Mouse (Mus musculus): ENCODE data around the gene Ces1f. TPM values are rescaled to one million over a fixed set of nuclear protein-coding genes. Genes with fewer than 3 reads are reported as not detected.

The Ces1f gene
- polyA plus RNA-seq, 1 experiment, result not detected

DNA sequence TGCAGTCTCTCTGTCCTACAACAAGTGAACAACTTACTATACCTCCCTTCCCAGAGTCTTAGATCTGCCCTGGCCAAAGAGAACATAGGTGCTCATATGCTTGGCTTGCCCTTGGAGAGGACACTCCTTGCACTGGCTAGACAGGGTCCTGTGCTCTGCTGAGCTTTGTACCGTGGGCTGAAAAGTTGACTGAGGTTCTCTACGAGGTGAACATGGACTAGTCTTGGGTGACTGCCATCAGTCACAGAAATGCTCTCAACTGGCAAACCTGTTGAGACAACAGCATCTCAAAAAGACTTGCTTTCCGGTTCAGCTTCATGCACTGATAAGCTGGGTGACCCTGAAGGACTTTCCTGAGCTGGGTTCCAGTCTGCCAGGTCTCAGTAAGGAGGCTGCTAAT is 57.7 kb downstream of the Ces1f start:
- TF ChIP-seq POLR2A (IDR thresholded peaks at IDR 0.05; ENCODE audit: extremely low read depth, insufficient read depth, low read length), result no peak
- TF ChIP-seq CTCF (IDR thresholded peaks at IDR 0.05; ENCODE audit: extremely low read depth, insufficient read depth, low read length), result no peak
- H3K4me1 ChIP-seq (ENCODE audit: control insufficient read depth, insufficient read depth, low read length), result no peaks in the 10 kb centered on the region
- H3K27ac ChIP-seq (ENCODE audit: insufficient read depth, low read length), result no peak overlapping the region
- H3K4me3 ChIP-seq (ENCODE audit: insufficient read depth, low read length), result no peak overlapping the region

- Histone ChIP-seq H3K27ac (ENCODE audit: insufficient read depth, low read length) (no peak overlapping the region), H3K4me3 (ENCODE audit: insufficient read depth, low read length) (no peak overlapping the region), H3K4me1 (ENCODE audit: control insufficient read depth, insufficient read depth, low read length) (no peaks in the 10 kb centered on the region)
- TF ChIP-seq POLR2A (IDR thresholded peaks at IDR 0.05; ENCODE audit: extremely low read depth, insufficient read depth, low read length), result no peak
- peak; percentile 45 for TF ChIP-seq CTCF (IDR thresholded peaks at IDR 0.05; ENCODE audit: extremely low read depth, insufficient read depth, low read length)
These were observed 61.7 kb downstream of the Ces1f start for GRCm38 (mm10) chr8:93217867-93218266.

- Histone ChIP-seq H3K4me1 (ENCODE audit: control insufficient read depth, insufficient read depth, low read length) (no peaks in the 10 kb centered on the region), H3K27ac (ENCODE audit: insufficient read depth, low read length) (no peak overlapping the region), H3K4me3 (ENCODE audit: insufficient read depth, low read length) (no peak overlapping the region)
- TF ChIP-seq CTCF (IDR thresholded peaks at IDR 0.05; ENCODE audit: extremely low read depth, insufficient read depth, low read length), result no peak
- TF ChIP-seq POLR2A (IDR thresholded peaks at IDR 0.05; ENCODE audit: extremely low read depth, insufficient read depth, low read length), result no peak
These were observed 62.2 kb downstream of the Ces1f start for GRCm38 (mm10) chr8:93217375-93217774.

- H3K4me1 ChIP-seq (ENCODE audit: control insufficient read depth, insufficient read depth, low read length), result no peaks in the 10 kb centered on the region
- H3K4me3 ChIP-seq (ENCODE audit: insufficient read depth, low read length), result no peak overlapping the region
- no peak for TF ChIP-seq CTCF (IDR thresholded peaks at IDR 0.05; ENCODE audit: extremely low read depth, insufficient read depth, low read length)
- TF ChIP-seq POLR2A (IDR thresholded peaks at IDR 0.05; ENCODE audit: extremely low read depth, insufficient read depth, low read length), result no peak
- no peak overlapping the region for H3K27ac ChIP-seq (ENCODE audit: insufficient read depth, low read length)
These were observed 68.5 kb downstream of the Ces1f start for GRCm38 (mm10) chr8:93211091-93211490.

Other genes starting within 250 kb of the Ces1f start
- 0.08 and 0.09 TPM in 2 replicates for gene Ces1a, start 231.6 kb downstream of the Ces1f start, polyA plus RNA-seq (2012; rRNA removed)
- gene Ces1b, start 199.7 kb downstream of the Ces1f start, polyA plus RNA-seq (2012; rRNA removed), result not detected in 2 replicates
- not detected in 2 replicates for gene Ces1c, start 148.5 kb downstream of the Ces1f start, polyA plus RNA-seq (2012; rRNA removed)
- gene Ces1d, start 81.9 kb downstream of the Ces1f start, polyA plus RNA-seq (2012; rRNA removed), result 0.94 TPM in 1 of 2 replicates, not detected in the other
- gene Ces1e, start 50.1 kb downstream of the Ces1f start, polyA plus RNA-seq (2012; rRNA removed), result not detected in 2 replicates
- gene Ces1g, start 57.6 kb upstream of the Ces1f start, polyA plus RNA-seq (2012; rRNA removed), result 0.06 TPM in 1 of 2 replicates, not detected in the other
- gene Ces1h, start 100.0 kb upstream of the Ces1f start, polyA plus RNA-seq (2012; rRNA removed), result not detected in 2 replicates

All from cortical plate, adult 2 months (tissue).